Mouse (Mus musculus): ENCODE results near the gene Eogt. TPM values are rescaled to one million over a fixed set of nuclear protein-coding genes. Genes with fewer than 3 reads are reported as not detected.
A peak's percentile ranks its signal among the peaks of the same experiment; 100 is the strongest.

The Eogt gene
- polyA plus RNA-seq (2016; fragmentation: Nextera tagmentation; extraction: Ambion mirVana): 9.6 and 10.7 TPM in 2 replicates

DNA sequence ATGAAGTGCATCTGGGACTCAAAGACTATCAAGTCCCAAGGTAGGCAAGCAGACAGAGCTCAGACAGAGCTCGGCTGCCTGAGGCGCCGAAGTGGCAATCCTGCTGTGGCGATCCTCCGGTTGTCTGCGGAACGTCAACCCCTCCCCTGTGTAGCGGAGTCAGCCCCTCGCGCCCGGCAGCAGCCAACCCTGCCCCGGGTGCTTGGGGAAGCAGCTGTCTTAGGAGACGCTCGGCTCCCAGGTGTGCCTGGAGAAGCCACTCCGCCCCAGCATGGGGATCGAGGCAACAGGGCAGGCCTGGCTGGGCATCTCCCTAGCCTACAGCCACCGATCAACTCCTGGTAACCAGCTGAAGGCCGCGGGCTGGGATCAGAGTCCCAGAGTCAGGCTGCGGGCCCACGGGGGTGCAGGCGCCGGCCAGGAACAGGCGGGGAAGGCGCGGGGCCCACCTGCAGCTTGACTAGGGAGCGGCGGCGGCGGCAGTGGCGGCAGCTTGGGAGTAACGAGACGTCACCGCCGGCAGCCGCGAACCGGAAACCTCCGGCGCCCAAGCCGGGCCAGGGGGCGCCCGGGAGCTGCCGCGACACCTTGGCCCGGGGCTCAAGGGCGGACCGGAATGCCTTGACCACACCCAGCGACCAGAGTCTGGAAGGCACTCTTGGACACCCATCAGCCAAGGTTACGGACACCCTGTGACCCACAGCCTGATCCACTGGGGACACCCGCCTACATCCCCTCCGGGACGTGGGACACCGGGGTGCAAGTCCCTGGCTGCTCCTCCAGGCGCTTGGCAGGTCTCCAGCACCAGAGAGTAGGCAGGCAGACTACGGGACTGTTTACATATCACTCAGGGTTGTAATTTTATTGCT, at the start of gene Eogt:
Eogt (minus strand) TSS at position 800 of the 869 bp plus-strand sequence.
- ATAC-seq (ENCODE audit: low FRiP score, low read depth): peak; percentile 75
- Histone ChIP-seq H3K27me3 (peaks cover 7% of the 10 kb centered on the region; the same call in 1 of the 2 replicates), H3K4me3 (peak within 1 kb of the TSS; percentile 73), H3K4me1 (peaks cover 20% of the 10 kb centered on the region), H3K36me3 (no peaks in the 10 kb centered on the region), H3K27ac (replicated peaks) (peak within 1 kb of the TSS; percentile 69), H3K9ac (replicated peaks) (peak within 1 kb of the TSS; percentile 76), H3K4me2 (replicated peaks) (peak within 1 kb of the TSS; percentile 99), H3K9me3 (no peaks in the 10 kb centered on the region)
- under 1% methylated on average over 56 of the region's 56 CpGs for WGBS

GRCm38 (mm10) chr6:97179367-97179828, 30.4 kb upstream of the Eogt start:
- no peak; the same call in 1 of the 2 replicates for ATAC-seq (ENCODE audit: low FRiP score, low read depth)
- Histone ChIP-seq H3K27ac (replicated peaks) (peak overlapping the region; percentile 95), H3K27me3 (peaks cover 8% of the 10 kb centered on the region; the same call in 1 of the 2 replicates), H3K9ac (replicated peaks) (peak overlapping the region; percentile 94), H3K4me3 (peak overlapping the region; percentile 93), H3K4me2 (replicated peaks) (peak overlapping the region; percentile 70), H3K4me1 (peaks cover 15% of the 10 kb centered on the region), H3K36me3 (peaks cover 8% of the 10 kb centered on the region), H3K9me3 (no peaks in the 10 kb centered on the region)
- WGBS: 12% methylated on average over 11 of the region's 11 CpGs

DNA sequence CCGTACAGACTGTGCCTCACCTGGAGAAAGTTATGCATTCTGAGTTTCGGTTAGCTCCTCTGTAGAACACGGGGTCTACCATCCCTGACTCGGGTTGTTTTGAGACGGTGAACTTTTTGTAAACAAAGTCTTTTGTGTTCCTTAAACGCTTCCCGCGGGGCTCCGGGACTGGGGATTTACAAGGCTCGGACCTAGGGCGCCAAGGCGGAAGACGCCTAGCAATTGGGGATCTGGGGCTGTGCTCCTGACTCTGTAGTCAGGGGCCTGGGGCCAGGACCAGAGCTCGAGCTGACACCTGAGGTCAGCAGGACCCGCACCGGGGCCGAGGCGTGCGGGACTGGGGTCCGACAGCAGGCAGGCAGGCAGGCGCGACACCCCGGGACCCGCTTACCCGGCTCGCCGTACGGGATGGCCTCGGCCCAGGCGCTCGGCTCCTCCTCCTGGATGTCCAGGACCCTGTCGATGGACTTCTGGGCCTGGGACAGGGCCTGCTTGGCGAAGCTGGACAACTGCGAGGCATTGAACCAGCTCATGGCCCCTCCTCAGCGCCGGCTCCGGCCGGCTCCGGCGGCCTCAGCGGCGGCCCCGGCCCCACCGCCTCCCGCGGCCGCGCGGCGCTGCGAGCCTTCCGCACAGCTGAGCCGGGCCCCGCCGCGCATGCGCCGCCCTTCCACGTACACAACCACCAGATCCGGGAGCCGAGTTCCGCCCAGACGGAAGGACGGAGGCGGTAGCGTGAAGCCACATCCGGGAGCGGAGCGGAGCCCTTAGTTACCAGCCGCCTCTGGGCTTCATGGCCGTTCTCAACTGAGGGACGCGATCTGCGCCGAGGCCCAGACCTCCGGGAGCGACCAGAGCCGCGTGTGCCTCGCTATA, 29.7 kb upstream of the Eogt start, which contains the start of gene Tmf1:
Tmf1 (minus strand) TSS at position 632 of the 876 bp plus-strand sequence.
- Histone ChIP-seq H3K27me3 (peaks cover 8% of the 10 kb centered on the region; the same call in 1 of the 2 replicates), H3K36me3 (peaks cover 8% of the 10 kb centered on the region), H3K4me3 (peak within 1 kb of the TSS; percentile 93), H3K4me2 (replicated peaks) (peak within 1 kb of the TSS; percentile 70), H3K9me3 (no peaks in the 10 kb centered on the region), H3K27ac (replicated peaks) (peak within 1 kb of the TSS; percentile 95), H3K4me1 (peaks cover 15% of the 10 kb centered on the region), H3K9ac (replicated peaks) (peak within 1 kb of the TSS; percentile 94)
- WGBS: under 1% methylated on average over 63 of the region's 80 CpGs
- ATAC-seq (ENCODE audit: low FRiP score, low read depth): peak; percentile 96

GRCm38 (mm10) chr6:97175716-97176115, 26.7 kb upstream of the Eogt start:
- no peak overlapping the region for H3K9ac ChIP-seq (replicated peaks)

GRCm38 (mm10) chr6:97150156-97150555, 1.2 kb upstream of the Eogt start:
- Histone ChIP-seq H3K9ac (replicated peaks) (no peak overlapping the region), H3K27ac (replicated peaks) (no peak overlapping the region), H3K36me3 (no peaks in the 10 kb centered on the region), H3K4me3 (no peak overlapping the region), H3K9me3 (no peaks in the 10 kb centered on the region), H3K27me3 (peaks cover 7% of the 10 kb centered on the region; the same call in 1 of the 2 replicates), H3K4me2 (replicated peaks) (no peak overlapping the region), H3K4me1 (peaks cover 17% of the 10 kb centered on the region)
- WGBS: 85% methylated on average over 6 of the region's 6 CpGs
- ATAC-seq (ENCODE audit: low FRiP score, low read depth): no peak

More at GRCm38 (mm10) chr6:97175716-97176115, 26.7 kb upstream of the Eogt start:
- Histone ChIP-seq H3K27me3 (no peaks in the 10 kb centered on the region), H3K4me3 (no peak overlapping the region), H3K36me3 (peaks cover 21% of the 10 kb centered on the region), H3K4me2 (replicated peaks) (no peak overlapping the region), H3K9me3 (no peaks in the 10 kb centered on the region), H3K4me1 (peaks cover 15% of the 10 kb centered on the region), H3K27ac (replicated peaks) (no peak overlapping the region)
- no peak for ATAC-seq (ENCODE audit: low FRiP score, low read depth)
- WGBS: 80% methylated on average over 11 of the region's 11 CpGs

- no peaks in the 10 kb centered on the region for H3K36me3 ChIP-seq
- no peak for ATAC-seq (ENCODE audit: low FRiP score, low read depth)
- H3K4me1 ChIP-seq: peaks cover 17% of the 10 kb centered on the region
- H3K27me3 ChIP-seq: peaks cover 7% of the 10 kb centered on the region; the same call in 1 of the 2 replicates
- WGBS: 89% methylated on average over 2 of the region's 2 CpGs
- no peaks in the 10 kb centered on the region for H3K9me3 ChIP-seq
- no peak overlapping the region for H3K9ac ChIP-seq (replicated peaks)
- no peak overlapping the region for H3K4me3 ChIP-seq
- H3K4me2 ChIP-seq (replicated peaks): no peak overlapping the region
- H3K27ac ChIP-seq (replicated peaks): no peak overlapping the region
These were observed 739 bp upstream of the Eogt start for GRCm38 (mm10) chr6:97149721-97150120.

DNA sequence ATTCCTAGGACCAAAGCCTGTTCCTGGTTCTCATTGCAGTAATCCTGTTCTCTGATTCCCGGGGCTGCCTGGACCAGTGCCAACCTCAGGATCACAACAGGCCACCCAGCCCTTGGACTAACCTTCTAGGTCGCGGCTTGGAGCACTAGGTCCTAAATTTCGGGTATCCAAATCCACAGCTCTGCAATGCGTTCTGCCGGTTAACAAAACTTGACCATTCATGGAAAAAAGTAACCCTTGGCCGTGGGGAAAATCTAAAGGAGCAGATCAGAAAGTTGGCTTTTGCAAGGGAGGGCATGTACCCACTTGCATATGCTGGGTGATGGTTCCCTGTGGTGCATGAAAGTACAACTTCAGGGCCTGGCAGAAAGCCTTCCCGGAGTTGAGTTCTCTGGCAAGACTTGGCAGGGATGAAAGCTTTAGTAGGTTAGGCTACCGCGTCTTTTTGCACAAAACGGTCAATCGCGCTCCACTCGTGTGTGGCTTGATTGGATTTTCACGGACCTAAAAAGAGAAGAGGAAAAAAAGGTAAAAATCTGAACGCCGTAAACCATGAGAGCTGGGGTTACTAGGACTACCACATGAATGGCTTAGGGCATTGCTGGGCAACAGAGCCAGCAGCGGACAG, 1.1 kb downstream of the Eogt start:
- Histone ChIP-seq H3K4me2 (replicated peaks) (peak overlapping the region; percentile 99), H3K4me1 (peaks cover 20% of the 10 kb centered on the region), H3K27ac (replicated peaks) (peak overlapping the region; percentile 69; the same call in 1 of the 2 replicates), H3K27me3 (peaks cover 7% of the 10 kb centered on the region; the same call in 1 of the 2 replicates), H3K4me3 (peak overlapping the region; percentile 73), H3K9ac (replicated peaks) (peak overlapping the region; percentile 76), H3K9me3 (no peaks in the 10 kb centered on the region), H3K36me3 (no peaks in the 10 kb centered on the region)
- peak; percentile 53; the same call in 1 of the 2 replicates for ATAC-seq (ENCODE audit: low FRiP score, low read depth)
- WGBS: 19% methylated on average over 18 of the region's 18 CpGs

DNA sequence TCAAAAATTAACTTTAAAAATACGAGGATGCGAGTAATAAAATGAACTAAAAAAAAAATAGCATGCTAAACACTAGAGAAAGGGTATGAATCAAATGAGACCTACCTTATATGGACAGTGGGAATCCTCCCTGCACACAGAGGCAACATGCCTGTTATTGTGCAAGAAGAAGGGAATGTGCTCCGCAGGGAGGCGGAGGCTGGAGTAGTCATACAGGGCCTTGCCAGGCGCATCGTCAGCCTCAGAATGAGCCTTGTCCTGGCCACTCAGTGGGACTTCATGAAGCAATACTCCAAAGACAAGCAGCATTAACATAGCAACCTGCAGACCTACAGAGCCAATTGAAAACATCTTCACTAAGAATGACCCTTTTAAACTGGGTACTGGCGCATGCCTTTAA, 3.8 kb downstream of the Eogt start:
- Histone ChIP-seq H3K4me1 (peaks cover 20% of the 10 kb centered on the region), H3K9ac (replicated peaks) (no peak overlapping the region), H3K9me3 (no peaks in the 10 kb centered on the region), H3K4me2 (replicated peaks) (no peak overlapping the region), H3K27ac (replicated peaks) (no peak overlapping the region), H3K4me3 (no peak overlapping the region), H3K36me3 (no peaks in the 10 kb centered on the region), H3K27me3 (peaks cover 7% of the 10 kb centered on the region; the same call in 1 of the 2 replicates)
- ATAC-seq (ENCODE audit: low FRiP score, low read depth): no peak
- WGBS: 90% methylated on average over 7 of the region's 7 CpGs

GRCm38 (mm10) chr6:97144359-97144758, 4.6 kb downstream of the Eogt start:
- no peaks in the 10 kb centered on the region for H3K9me3 ChIP-seq
- no peaks in the 10 kb centered on the region for H3K36me3 ChIP-seq
- no peak overlapping the region for H3K4me3 ChIP-seq
- no peak for ATAC-seq (ENCODE audit: low FRiP score, low read depth)
- H3K4me2 ChIP-seq (replicated peaks): no peak overlapping the region
- 52% methylated on average over 7 of the region's 7 CpGs for WGBS
- H3K9ac ChIP-seq (replicated peaks): no peak overlapping the region
- H3K4me1 ChIP-seq: peaks cover 20% of the 10 kb centered on the region
- no peak overlapping the region for H3K27ac ChIP-seq (replicated peaks)
- peaks cover 7% of the 10 kb centered on the region; the same call in 1 of the 2 replicates for H3K27me3 ChIP-seq

DNA sequence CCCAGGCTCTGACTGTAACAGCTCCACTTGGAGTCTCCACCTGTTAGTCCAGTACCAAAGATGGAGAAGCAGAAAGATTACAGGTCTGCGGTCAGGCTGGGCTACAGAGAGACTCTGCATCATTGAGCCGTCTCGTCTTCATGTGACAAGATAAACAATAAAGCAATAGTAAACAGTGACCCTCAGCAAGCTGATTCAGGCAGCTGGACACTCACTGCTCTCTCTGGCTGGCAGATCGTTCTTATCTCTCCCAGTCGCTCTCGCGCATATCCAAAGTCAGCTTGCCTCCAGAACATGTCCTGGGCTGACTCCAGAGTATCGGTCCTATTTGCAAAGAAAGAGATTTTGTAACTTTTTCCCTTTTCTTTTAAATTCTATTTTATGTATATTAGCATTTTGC, 6.4 kb downstream of the Eogt start:
- WGBS: 90% methylated on average over 8 of the region's 8 CpGs
- Histone ChIP-seq H3K4me3 (no peak overlapping the region), H3K27ac (replicated peaks) (no peak overlapping the region), H3K9ac (replicated peaks) (no peak overlapping the region), H3K9me3 (no peaks in the 10 kb centered on the region), H3K27me3 (peaks cover 4% of the 10 kb centered on the region; the same call in 1 of the 2 replicates), H3K4me1 (peaks cover 5% of the 10 kb centered on the region; the same call in 1 of the 2 replicates), H3K4me2 (replicated peaks) (no peak overlapping the region), H3K36me3 (no peaks in the 10 kb centered on the region)
- no peak for ATAC-seq (ENCODE audit: low FRiP score, low read depth)

DNA sequence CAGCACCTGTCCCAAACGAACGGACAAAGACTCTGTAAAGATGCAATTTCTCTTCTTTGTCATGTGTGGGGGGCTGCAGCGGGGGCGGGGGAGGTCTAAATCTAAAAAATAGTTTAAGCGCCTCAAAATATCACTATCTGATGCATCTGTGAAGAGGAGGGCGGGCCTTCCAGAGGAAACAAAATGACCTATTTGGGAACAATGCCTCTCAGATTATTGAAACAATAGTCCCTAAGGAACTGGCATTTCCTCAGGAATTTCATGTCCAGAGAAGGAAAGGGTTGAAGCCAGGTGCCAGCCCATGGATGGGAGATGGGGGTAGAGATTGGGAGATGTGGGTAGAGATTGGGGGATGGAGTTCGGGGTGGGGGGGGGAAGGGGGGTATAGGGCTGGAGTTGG, 7.2 kb downstream of the Eogt start:
- no peak overlapping the region for H3K27ac ChIP-seq (replicated peaks)
- no peak overlapping the region for H3K4me2 ChIP-seq (replicated peaks)
- H3K4me3 ChIP-seq: no peak overlapping the region
- H3K27me3 ChIP-seq: no peaks in the 10 kb centered on the region
- no peaks in the 10 kb centered on the region for H3K9me3 ChIP-seq
- H3K9ac ChIP-seq (replicated peaks): no peak overlapping the region
- peaks cover 3% of the 10 kb centered on the region; the same call in 1 of the 2 replicates for H3K4me1 ChIP-seq
- 88% methylated on average over 7 of the region's 7 CpGs for WGBS
- ATAC-seq (ENCODE audit: low FRiP score, low read depth): no peak
- H3K36me3 ChIP-seq: no peaks in the 10 kb centered on the region
